Mouse (Mus musculus): ENCODE results near the gene Zgrf1.

The Zgrf1 gene

GRCm38 (mm10) chr3:127639875-127640761 is 86.8 kb downstream of the Zgrf1 start:
- DNase-seq (ENCODE audit: low read depth, low spot score): no peak

GRCm38 (mm10) chr3:127640762-127641700 is 87.7 kb downstream of the Zgrf1 start:
- no peak for DNase-seq (ENCODE audit: low read depth, low spot score)

GRCm38 (mm10) chr3:127642211-127642610 is 88.9 kb downstream of the Zgrf1 start:
- DNase-seq (ENCODE audit: low read depth, low spot score): no peak

- no peak for DNase-seq (ENCODE audit: low read depth, low spot score)
Measured at GRCm38 (mm10) chr3:127646156-127646825, 93.0 kb downstream of the Zgrf1 start.

- no peak for DNase-seq (ENCODE audit: low read depth, low spot score)
Measured at GRCm38 (mm10) chr3:127651742-127652653, 98.7 kb downstream of the Zgrf1 start.

- no peak for DNase-seq (ENCODE audit: low read depth, low spot score)
Measured at GRCm38 (mm10) chr3:127660712-127661111, 107.4 kb downstream of the Zgrf1 start.

- no peak for DNase-seq (ENCODE audit: low read depth, low spot score)
Measured at GRCm38 (mm10) chr3:127661646-127662531, 108.6 kb downstream of the Zgrf1 start.
